Mouse (Mus musculus) kidney, postnatal 4 days (tissue): ENCODE data around the gene Celf2.
A peak's percentile ranks its signal among the peaks of the same experiment; 100 is the strongest.

Experiments used
- DNase-seq, 2 experiments: peaks; one replicate each; pipeline ENCODE4 v3.0.0; 2021; ENCODE audit warnings: mixed read lengths in 2 of 2

Gene Celf2

GRCm38 (mm10) chr2:7001967-7002366, 507.4 kb downstream of the Celf2 start:
- no peak for DNase-seq

DNA sequence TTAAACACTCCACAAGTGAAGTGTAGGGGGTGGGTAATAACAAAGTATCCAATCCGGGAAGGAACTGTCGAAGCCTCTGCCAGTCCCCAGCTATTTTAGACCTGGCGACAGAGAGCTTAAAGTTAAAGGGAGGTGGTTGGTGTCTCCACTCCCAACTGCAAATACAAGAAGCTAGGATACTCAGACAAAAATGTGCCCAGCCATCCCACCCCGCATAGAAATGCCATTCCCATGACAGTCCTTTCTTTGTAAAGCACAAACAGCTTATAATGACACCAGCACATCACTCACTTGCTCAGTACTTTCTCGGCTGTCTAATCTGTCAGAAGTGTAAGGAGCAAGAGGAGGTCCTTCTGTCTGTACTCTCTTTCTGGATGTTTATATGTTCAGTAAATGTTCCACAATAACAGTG, 518.3 kb downstream of the Celf2 start:
- no peak for DNase-seq

DNA sequence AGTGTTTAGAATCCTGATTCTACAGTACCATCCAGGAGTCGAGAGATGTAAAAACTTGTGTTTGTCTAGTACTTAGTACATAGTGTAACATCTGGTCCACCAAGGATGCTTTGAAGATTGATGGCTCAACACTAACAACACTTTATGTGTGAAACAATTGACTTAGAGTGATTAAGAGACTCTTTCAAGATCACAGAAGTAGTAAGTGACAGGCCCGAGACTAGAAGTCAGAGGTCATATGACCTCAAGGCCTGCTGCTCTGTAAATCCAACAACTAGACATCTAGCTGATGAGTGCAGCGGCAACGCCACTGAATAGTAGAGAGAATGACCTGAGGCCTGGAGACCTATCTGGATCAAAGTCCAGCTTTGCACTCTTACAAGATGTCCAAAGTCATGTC, 523.7 kb downstream of the Celf2 start:
- no peak for DNase-seq

DNA sequence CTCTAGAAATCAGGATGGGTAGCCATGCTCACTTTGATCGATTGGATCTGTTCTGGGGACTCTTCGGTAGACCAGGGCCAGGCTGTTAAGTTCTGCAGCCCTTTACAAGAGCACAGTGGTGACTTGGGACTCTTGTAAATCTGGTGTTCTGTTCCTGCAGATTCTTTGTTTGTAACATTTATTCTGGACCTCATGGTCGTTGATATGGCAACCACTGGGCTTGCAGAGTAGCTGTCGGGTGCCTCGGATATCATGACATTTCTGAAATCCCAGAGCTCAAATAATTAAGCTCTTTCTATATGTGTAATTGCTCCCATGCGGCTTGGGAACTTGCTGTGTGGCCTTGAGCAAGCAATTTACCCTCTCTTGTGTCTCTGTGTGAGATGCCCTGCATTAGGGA, 525.5 kb downstream of the Celf2 start:
- DNase-seq = no peak

DNA sequence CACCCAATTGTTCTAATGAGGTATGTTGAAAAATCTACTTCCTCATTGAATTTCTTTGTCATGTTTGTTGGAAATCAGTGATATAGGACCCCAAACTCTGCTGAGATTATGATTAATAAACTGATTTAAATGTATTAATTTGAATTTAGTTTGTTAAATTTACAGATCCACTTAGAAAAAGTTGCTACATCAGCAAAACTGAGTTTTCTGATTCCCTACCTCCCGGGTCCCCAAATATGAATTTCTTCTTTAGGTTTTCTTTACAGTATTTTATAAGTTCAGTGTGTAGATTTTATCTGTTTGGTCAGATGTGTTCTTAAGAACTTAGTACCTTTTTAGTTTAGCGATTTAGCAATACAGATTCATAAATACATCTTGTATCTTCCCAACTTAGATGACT, 533.1 kb downstream of the Celf2 start:
- DNase-seq = no peak

GRCm38 (mm10) chr2:6969228-6969627, 540.1 kb downstream of the Celf2 start:
- DNase-seq = no peak

- no peak for DNase-seq
Observed at GRCm38 (mm10) chr2:6965243-6965642, 544.1 kb downstream of the Celf2 start.

GRCm38 (mm10) chr2:6950702-6951101, 558.7 kb downstream of the Celf2 start:
- no peak for DNase-seq

DNA sequence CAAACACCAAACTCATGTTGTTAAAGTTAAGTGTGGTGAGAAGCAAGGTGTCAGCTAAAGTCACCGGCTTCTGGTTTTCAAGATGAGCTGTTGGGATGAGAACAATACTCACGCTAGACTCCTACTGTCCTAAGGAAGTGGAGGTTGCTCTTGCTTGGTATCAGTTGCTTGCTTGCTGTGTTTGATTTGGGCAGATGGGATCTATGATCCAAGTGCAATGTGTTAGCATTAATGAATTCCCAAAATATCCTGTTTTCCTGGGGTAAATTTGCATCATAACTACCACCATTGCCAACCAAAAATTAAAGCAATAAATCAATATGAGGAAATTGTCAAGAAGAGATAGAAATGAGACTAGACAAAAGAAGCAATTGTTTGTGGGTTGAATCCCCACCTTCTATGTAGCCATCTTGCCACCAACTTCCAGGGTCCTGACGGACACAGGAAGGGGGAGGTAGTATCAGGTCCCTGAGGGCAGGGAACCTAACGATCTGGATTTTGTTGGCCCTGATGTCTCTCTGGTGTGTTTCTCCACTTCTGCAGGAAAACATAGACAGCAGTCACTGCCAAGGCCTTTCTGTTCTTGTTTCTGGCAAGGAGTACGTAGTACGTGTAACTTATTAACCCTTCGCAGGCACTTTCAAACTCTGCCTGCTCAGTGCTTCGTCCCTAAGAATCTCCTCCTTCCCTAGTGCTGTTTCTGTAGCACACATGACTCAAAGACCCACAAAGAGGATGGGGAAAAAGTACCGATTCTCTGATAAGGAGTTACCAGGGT, 563.5 kb downstream of the Celf2 start:
- no peak for DNase-seq

- DNase-seq = no peak
Observed at GRCm38 (mm10) chr2:6943651-6944050, 565.7 kb downstream of the Celf2 start.

DNA sequence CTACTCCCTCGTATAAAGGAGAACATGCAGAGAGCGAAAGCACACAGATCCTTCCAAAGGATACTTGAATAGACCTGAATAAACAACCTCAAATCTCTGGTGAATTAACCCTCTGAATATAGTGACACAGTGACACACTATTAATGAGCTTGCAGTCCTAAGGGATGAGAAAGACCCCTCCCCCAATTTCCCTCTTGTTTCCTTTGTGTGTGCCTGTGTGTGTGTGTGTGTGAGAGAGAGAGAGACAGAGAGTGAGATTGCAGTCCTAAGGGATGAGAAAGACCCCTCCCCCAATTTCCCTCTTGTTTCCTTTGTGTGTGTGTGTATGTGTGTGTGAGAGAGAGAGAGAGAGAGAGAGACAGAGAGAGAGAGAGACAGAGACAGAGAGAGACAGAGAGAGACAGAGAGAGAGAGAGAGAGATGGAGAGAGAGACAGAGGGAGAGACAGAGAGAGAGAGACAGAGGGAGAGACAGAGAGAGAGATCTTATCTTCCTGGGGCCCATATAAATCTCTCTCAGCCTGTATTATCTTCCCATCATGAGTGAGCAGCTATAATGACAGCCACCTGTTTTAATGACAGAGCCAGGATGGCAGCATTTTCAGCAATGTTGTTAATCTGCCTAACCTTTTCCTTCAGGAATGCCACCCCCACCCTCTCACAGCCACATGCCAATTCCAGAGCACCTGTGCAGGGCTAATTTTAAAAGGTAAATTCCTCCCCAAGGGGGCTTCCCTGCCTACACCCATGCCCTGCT, 566.5 kb downstream of the Celf2 start:
- DNase-seq = no peak

GRCm38 (mm10) chr2:6939143-6939542, 570.2 kb downstream of the Celf2 start:
- no peak for DNase-seq

- DNase-seq = no peak
Observed at GRCm38 (mm10) chr2:6933130-6933529, 576.2 kb downstream of the Celf2 start.

DNA sequence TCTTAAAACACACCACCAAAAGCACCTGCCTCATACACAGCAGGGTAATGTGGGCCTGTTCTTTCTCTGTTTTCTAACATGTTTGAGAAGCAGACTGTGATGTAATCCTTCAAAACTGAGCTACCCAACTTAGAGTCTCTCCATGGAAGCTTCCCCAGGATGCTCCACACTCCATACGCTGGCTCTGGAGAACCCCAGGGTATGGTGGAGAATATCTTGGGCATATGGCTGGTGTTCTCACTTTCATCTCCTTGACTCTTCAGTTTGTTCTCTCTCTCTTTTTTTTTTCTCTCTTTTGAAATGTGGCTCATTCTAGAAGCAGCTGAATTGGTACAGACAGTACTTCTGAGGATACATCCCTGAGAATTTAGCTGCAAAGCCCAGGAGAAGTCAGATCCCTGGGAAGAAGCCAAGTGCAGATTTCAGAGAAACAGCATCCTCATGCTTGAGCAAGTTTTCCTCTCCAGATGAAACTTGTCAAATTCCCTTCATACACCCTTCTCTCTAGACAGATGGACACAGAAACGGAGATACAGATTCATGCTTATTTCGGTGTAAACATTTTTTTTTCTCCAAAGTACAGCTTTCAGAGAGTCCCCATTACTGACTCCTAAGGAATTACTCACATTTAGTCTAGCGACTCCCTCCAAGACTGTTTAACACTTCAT, 581.5 kb downstream of the Celf2 start:
- no peak for DNase-seq

GRCm38 (mm10) chr2:6925505-6925904, 583.9 kb downstream of the Celf2 start:
- DNase-seq = no peak

GRCm38 (mm10) chr2:6923738-6924474, 585.5 kb downstream of the Celf2 start:
- DNase-seq = peak; percentile 10 to 17

DNA sequence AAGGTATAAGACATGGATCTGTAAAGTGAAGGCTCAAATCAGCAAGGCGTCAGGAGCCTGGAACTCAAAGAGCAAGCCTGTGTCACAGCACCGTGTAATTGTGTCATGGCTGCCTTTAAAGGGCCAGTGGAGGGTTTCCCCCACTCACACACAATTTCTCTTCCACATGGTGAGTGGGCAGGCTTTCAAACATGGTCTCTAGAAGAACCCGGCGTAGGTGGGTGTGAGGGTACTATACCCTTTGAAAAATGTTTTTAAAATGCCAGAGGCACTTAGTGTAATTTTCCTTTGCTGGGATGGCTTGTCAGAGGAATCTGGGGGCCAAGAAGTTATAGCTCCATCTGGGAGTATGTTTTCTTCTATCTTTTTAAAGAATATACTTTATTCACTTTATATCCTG, 594.0 kb downstream of the Celf2 start:
- DNase-seq = no peak

DNA sequence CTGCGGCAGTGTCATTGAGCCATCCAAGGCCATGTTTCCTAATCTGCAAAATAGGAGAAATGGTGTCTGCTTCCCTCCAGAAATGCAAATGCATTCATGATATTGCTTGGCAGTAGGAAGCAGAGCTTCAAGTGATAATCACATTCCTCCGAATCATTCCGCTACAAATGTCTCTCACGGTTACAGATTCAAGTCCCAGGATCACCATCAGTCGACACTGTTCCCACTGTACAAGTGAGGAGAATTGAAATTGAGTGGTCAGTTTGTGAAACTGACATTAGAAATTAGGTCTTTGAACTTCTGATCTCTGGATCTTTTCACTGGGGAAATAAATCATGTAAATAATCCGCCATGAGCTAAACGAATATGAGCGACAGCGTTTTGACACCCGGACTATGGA, 596.0 kb downstream of the Celf2 start:
- DNase-seq = no peak

DNA sequence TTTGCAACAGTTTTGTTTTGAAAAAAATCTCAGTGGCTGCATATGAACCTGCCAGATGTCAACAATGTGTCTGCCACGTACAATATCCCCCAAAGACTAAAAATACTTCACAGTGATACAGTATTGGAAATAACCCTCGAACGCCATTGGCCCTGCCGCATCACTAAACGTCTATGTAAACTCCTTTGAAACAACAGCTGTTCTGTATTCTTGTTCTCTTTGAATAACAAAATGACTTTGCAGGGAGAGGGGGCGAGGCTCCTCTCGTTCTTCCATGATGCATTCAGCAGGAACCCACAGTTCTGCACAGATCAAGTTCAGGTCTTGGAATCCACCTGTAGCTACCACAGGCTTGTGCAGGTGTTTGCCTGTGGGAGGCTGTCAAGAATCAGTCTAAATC, 597.4 kb downstream of the Celf2 start:
- no peak for DNase-seq

- peak in 1 of 2 experiments; percentile 7 for DNase-seq
Observed at GRCm38 (mm10) chr2:6909921-6910320, 599.4 kb downstream of the Celf2 start.

DNA sequence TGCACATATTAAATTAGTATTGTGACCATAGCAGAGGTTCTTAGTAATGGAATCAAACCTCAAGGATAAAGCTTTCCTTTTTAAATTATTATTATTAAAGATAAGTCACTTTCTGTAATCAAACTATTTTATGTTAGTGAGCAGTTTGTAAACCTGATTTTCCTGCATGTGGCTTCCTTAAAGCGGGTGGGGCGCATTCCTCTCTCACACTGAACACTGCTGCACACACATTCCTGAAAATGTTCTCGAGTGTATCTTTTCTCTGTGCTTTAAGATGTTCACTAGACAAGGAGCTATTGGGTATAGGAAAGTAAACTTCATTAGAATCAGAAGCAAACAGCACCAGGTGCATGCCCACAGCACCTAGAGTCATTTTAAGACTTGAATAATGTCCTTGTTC, 605.0 kb downstream of the Celf2 start:
- no peak for DNase-seq

DNA sequence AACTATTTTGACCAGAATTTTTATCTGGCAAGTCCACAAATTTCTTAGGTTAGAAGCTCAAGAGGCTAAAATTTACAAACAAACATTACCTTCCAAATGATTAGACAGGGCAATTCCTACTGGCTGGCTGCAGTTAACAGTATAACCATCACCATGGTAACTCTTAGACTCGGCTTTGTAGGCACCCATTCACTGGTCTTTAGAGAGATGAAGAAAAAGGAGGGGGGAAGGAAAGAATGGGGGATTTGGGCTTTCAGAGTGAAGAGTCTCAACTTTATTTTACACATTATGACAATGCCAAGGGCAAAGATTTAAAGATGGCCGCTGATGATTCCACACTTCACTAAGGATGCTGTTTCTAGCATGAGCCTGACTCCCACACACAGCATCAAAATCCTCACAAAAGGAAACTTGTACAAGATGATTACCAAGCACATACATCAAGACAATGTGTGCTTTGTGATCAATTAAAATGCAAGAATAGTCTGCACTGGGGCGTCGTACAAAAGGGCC, 606.1 kb downstream of the Celf2 start:
- DNase-seq = no peak

DNA sequence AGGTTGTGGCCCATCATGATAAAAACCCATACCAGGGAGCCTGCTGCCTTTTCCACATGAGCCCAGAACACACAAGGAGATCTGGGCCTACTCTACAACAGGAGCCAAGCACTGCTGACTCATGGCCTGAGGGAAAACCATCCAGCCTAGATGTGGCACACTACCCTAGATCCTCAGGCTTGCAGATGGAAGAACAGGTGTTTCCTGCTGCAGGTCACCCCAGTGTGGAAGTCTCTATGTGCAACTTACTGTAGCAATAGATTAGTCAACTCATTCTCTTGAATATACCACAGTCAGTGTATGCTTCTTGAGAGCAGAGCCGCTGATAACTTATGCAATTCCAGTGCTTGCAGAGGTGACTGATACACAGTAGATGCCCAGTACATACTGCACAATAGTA, 612.5 kb downstream of the Celf2 start:
- no peak for DNase-seq
